Mouse (Mus musculus) forebrain, embryonic 16.5 days (tissue): ENCODE data around the gene Kdm7a. TPM values are rescaled to one million over a fixed set of nuclear protein-coding genes. Genes with fewer than 3 reads are reported as not detected.

Source experiments
- ATAC-seq: fragments of 200-750 bp; cut with Nextera tagmentation; 2 replicates; pipeline ENCODE4 v1.8.0; 2017; ENCODE audit warnings: mild to moderate bottlenecking, moderate library complexity
- H3K27ac ChIP-seq: fragments of 300-500 bp; sonication (generic); 2 replicates; pipeline ENCODE4 v1.5.1; 2014; ENCODE audit warnings: low read length, control low read depth
- H3K27me3 ChIP-seq: fragments of 300-500 bp; sonication (generic); replicated peaks from 2 replicates; pipeline ENCODE4 v1.6.1; 2014; ENCODE audit warnings: low read length; ENCODE audit not compliant: control insufficient read depth, insufficient read depth
- H3K36me3 ChIP-seq: fragments of 300-500 bp; sonication (generic); 2 replicates; pipeline ENCODE4 v1.6.1; 2014; ENCODE audit not compliant: control insufficient read depth, insufficient read depth
- H3K4me1 ChIP-seq: fragments of 300-500 bp; sonication (generic); replicated peaks from 2 replicates; pipeline ENCODE4 v1.6.1; 2014; ENCODE audit warnings: low read length; ENCODE audit not compliant: control insufficient read depth, insufficient read depth
- H3K4me2 ChIP-seq: fragments of 300-500 bp; sonication (generic); 2 replicates; pipeline ENCODE4 v1.6.1; 2014; ENCODE audit warnings: mild to moderate bottlenecking, low read length, control low read depth
- H3K4me3 ChIP-seq: fragments of 300-500 bp; sonication (generic); replicated peaks from 2 replicates; pipeline ENCODE4 v1.5.1; 2014; ENCODE audit warnings: mild to moderate bottlenecking, low read length, control low read depth
- H3K9ac ChIP-seq: fragments of 300-500 bp; sonication (generic); replicated peaks from 2 replicates; pipeline ENCODE4 v1.6.1; 2014; ENCODE audit warnings: low read depth, low read length, control low read depth
- H3K9me3 ChIP-seq: fragments of 300-500 bp; sonication (generic); 2 replicates; pipeline ENCODE4 v1.6.1; 2016; ENCODE audit warnings: low read length; ENCODE audit not compliant: control insufficient read depth
- WGBS: fragments of 180-500 bp; shearing (Covaris S2); extraction: QIAGEN DNeasy Blood & Tissue Kit; methylation state at CpG from one replicate; pipeline ENCODE4 v1.1.7; 2014; 5-methylcytosine and 5-hydroxymethylcytosine counted together
- polyA plus RNA-seq: library from polyadenylated mRNA; unstranded; fragments of >200 nt; fragmentation: Nextera tagmentation; extraction: Ambion mirVana; gene quantifications from 2 replicates; pipeline ENCODE4 v1.2.1, GENCODE M21; 2015

Kdm7a gene
- polyA plus RNA-seq, 1 experiment from 2014 or later: 7.3 TPM

DNA sequence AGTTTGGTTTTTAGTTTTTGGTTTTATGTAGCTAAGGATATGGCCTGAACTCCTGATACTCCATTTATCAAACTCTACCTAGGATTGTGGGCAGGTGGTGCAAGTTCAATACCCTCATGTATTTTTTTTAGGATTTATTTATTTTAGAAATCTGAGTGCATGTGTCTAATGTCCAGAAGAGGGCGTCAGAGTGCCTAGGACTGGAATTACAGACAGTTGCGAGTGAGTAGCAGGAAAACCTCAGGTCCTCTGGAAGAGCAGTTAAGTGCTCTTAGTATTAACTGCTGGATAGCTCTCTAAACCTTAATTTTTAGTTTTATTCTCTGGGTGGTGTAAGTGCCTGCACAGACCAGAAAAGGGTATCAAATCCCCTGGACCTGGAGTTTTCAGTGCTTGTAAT, 19.4 kb downstream of the Kdm7a start:
- Histone ChIP-seq H3K27ac (no peak overlapping the region), H3K4me1 (no peaks in the 10 kb centered on the region), H3K36me3 (no peaks in the 10 kb centered on the region), H3K9ac (no peak overlapping the region), H3K27me3 (no peaks in the 10 kb centered on the region), H3K4me2 (no peak overlapping the region), H3K9me3 (no peaks in the 10 kb centered on the region), H3K4me3 (no peak overlapping the region)
- no peak for ATAC-seq
- 26% methylated on average over 2 of the region's 2 CpGs for WGBS

DNA sequence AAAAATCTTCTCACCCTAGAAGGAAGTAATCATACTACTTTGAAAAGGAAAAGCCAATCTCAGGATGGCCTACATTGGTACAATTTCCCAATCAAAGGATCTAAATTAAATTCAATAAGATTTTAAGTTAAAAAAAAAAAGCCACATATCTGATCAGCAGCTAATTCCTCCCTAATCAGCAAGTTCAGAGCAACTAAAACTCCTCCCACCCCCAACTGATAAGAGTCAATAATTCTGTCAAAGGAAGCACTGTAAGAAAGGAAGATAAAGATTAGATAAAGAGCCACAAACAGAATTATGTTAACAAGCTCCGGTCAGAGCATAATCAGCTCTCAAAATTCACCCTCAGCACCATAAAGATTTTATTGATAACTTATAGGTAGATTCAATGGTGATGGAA, 37.5 kb downstream of the Kdm7a start:
- no peaks in the 10 kb centered on the region for H3K9me3 ChIP-seq

DNA sequence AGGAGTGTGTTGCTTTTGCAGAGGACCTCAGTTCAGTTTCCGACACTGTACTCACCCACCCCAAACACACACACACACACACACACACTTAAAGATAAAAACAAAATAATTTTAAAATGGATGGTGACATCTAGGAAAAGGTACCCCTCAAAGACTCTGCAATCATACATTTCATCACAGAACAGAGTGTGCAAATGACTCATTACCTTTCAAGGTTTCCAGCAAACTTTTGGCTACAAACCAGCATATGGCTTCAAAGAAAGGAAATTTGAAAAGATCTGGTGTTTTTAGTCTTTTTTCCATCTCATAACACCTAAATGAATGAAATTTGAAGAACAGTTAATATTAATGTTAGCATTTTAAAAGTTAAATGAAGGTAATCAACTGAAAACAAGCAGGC, 41.7 kb downstream of the Kdm7a start:
- Histone ChIP-seq H3K9me3 (no peaks in the 10 kb centered on the region), H3K4me2 (no peak overlapping the region)
- 96% methylated on average over 1 of the region's 1 CpGs for WGBS

More for the DNA sequence above, 37.5 kb downstream of the Kdm7a start:
- peaks cover 3% of the 10 kb centered on the region; the same call in 1 of the 2 replicates for H3K36me3 ChIP-seq
- H3K27me3 ChIP-seq: no peaks in the 10 kb centered on the region
- H3K4me1 ChIP-seq: no peaks in the 10 kb centered on the region
- no peak for ATAC-seq
- H3K4me2 ChIP-seq: no peak overlapping the region
- H3K27ac ChIP-seq: no peak overlapping the region
- WGBS: 91% methylated on average over 1 of the region's 1 CpGs
- no peak overlapping the region for H3K9ac ChIP-seq
- no peak overlapping the region for H3K4me3 ChIP-seq

DNA sequence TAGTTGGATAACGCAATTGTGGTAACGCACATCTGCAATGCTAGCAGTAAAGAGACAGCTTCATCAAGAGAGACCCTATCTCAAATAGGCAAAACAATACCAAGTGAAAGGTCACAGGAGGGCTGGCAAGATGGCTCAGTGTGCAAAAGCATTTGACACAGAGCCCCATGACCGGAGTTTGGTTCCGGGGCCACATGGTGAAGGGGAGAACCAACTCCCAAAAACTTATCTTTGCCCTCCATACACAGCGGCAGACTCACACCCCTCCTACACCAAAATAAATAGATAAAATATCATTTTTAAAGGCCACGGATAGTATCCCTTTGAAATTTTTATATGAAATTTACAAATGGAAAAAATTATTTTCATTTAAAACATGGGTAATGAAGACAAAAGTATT, 44.6 kb downstream of the Kdm7a start:
- Histone ChIP-seq H3K36me3 (peaks cover 7% of the 10 kb centered on the region; the same call in 1 of the 2 replicates), H3K4me1 (no peaks in the 10 kb centered on the region), H3K27me3 (no peaks in the 10 kb centered on the region), H3K9ac (no peak overlapping the region), H3K4me2 (no peak overlapping the region), H3K9me3 (no peaks in the 10 kb centered on the region), H3K27ac (no peak overlapping the region), H3K4me3 (no peak overlapping the region)
- ATAC-seq: no peak
- 96% methylated on average over 6 of the region's 6 CpGs for WGBS

More for the DNA sequence above, 41.7 kb downstream of the Kdm7a start:
- H3K4me1 ChIP-seq: no peaks in the 10 kb centered on the region
- H3K4me3 ChIP-seq: no peak overlapping the region
- H3K27ac ChIP-seq: no peak overlapping the region
- H3K36me3 ChIP-seq: peaks cover 7% of the 10 kb centered on the region; the same call in 1 of the 2 replicates
- ATAC-seq: no peak
- no peak overlapping the region for H3K9ac ChIP-seq
- H3K27me3 ChIP-seq: no peaks in the 10 kb centered on the region

DNA sequence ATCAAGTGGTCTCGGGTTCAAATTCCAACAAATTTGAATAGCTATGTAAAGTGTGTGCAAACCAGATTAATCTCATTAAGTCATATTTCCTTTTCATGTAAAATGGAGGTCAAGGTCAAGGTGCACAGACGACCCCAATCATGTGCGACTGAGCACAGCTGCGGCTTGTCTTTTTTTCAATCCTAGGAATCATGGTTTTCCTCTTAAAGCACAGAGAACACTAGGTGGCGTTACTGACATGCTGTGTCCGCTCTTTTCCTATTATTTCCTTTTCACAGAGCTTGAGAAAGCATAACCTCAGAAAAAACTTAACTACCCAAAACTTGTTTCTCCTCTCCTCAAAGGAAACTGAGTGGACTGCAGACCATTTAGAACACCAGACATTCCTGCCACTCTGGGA, 60.5 kb downstream of the Kdm7a start:
- Histone ChIP-seq H3K9ac (no peak overlapping the region), H3K27ac (no peak overlapping the region), H3K4me3 (no peak overlapping the region), H3K4me1 (no peaks in the 10 kb centered on the region), H3K9me3 (no peaks in the 10 kb centered on the region), H3K36me3 (peaks cover 30% of the 10 kb centered on the region), H3K27me3 (no peaks in the 10 kb centered on the region), H3K4me2 (no peak overlapping the region)
- ATAC-seq: no peak
- WGBS: 54% methylated on average over 6 of the region's 6 CpGs

DNA sequence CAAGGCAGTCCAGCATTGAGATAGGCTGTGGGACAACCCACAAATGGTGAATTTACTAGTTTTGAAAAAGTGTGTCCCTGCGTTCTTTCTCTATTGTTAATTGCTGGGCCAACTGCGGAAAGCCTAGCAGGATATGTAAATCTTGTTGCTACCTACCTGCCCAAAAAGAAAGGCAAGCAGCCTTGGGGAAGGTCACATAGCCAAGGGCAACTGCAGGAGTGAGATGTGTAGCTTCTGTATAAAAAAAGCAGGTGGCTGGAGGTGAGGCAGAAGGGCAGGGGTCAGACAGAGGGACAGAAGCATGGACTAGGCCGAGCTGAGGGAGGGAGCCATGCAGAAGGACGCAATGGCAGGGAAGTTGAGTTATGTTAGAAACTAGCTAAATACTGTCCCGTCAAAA, 74.0 kb downstream of the Kdm7a start:
- Histone ChIP-seq H3K27ac (no peak overlapping the region), H3K4me2 (no peak overlapping the region), H3K27me3 (no peaks in the 10 kb centered on the region), H3K9me3 (0 out of 2 replicates have a peak, but pooled peaks cover under 1% of the 10 kb centered on the region), H3K4me3 (no peak overlapping the region), H3K9ac (no peak overlapping the region), H3K36me3 (peaks cover 10% of the 10 kb centered on the region), H3K4me1 (no peaks in the 10 kb centered on the region)
- WGBS: 70% methylated on average over 5 of the region's 5 CpGs
- no peak for ATAC-seq

DNA sequence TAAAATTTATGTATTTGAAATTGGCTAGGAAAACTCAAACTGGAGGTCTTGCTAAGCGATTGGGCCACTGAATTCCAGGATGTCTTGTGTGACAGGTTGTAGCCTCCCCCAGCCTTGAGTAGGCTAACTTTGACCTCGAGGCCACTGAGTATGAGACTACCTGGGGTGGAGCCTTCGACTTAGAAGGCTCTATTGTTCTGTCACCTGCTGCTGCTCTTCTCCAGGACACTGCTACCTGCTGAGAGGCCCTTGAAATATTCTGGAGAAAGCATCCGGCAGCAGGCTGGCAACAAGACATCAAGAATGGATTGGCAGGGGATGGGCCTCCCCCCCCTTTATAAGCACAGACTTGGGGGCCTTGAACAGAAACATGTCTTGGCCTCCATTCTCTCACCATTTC, 75.1 kb downstream of the Kdm7a start:
- H3K9me3 ChIP-seq: 0 out of 2 replicates have a peak, but pooled peaks cover 3% of the 10 kb centered on the region
- 31% methylated on average over 4 of the region's 4 CpGs for WGBS
- H3K27me3 ChIP-seq: no peaks in the 10 kb centered on the region
- ATAC-seq: no peak
- no peak overlapping the region for H3K27ac ChIP-seq
- H3K36me3 ChIP-seq: peaks cover 10% of the 10 kb centered on the region
- no peaks in the 10 kb centered on the region for H3K4me1 ChIP-seq
- no peak overlapping the region for H3K4me2 ChIP-seq
- no peak overlapping the region for H3K4me3 ChIP-seq
- no peak overlapping the region for H3K9ac ChIP-seq

DNA sequence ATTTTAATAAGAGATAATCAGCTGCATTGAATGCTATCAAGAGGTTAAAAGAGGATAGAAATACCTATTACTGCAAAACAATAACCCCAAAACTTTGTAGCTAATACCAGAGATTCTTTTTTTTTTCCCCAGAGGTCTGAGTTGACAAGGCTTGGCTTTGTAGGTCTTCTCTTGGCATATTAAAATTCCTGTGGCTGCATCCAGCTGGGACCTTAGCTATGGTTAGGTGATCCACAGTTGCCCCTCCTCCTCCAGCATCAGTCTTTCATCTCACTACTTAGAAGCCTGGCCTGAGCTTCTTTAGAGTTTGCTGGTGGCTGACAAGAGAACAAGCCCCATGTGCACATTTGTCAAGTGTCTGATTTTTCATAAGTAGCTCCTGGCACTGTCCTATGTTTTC, 81.9 kb downstream of the Kdm7a start:
- Histone ChIP-seq H3K4me1 (no peaks in the 10 kb centered on the region), H3K27ac (no peak overlapping the region), H3K9me3 (0 out of 2 replicates have a peak, but pooled peaks cover 3% of the 10 kb centered on the region), H3K4me2 (no peak overlapping the region), H3K4me3 (no peak overlapping the region), H3K27me3 (no peaks in the 10 kb centered on the region), H3K36me3 (no peaks in the 10 kb centered on the region), H3K9ac (no peak overlapping the region)
- no peak for ATAC-seq

DNA sequence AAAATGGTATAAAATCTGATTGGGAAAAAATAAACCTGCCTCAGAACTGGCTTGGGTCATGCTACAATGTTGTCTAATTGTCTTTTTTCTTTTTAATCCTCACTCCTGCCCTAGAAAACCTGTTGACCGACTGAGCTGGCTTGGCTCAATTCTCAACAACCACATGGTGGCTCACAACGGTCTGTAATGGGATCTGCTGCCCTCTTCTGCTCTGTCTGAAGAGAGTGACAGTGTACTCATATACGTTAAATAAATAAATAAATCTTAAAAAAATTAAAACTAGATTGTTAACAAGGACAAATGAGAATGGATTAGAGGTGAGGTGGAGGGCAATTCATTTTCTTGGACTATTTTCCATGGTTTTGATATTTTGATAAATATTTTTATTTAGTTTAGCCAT, 85.9 kb downstream of the Kdm7a start:
- Histone ChIP-seq H3K27ac (no peak overlapping the region), H3K4me2 (no peak overlapping the region), H3K9me3 (peaks cover 4% of the 10 kb centered on the region), H3K4me1 (peaks cover 4% of the 10 kb centered on the region), H3K36me3 (no peaks in the 10 kb centered on the region), H3K27me3 (peaks cover 23% of the 10 kb centered on the region), H3K4me3 (no peak overlapping the region), H3K9ac (no peak overlapping the region)
- WGBS: 66% methylated on average over 3 of the region's 3 CpGs
- no peak for ATAC-seq

DNA sequence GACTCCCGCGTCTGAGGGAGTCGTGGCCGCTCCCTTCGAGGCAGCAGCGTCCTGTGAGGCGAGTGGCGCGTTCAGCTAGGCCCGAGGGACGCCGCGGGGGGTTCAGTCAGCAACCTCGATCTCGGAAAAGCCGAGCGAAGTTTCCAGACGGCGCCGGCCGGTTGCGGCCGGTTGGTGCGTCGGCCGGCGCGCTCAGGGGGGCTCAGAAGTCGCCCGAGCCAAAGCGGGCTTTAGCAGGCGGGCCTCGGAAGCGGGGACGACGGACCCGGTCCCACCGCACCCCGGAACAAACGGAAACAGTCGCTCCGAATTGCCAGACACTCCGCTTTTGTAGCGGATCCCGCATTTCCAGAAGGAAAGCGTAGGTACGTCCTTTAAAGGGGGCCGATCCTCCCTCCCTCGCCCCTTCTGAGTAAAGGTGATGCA, 88.1 kb downstream of the Kdm7a start:
- Histone ChIP-seq H3K9me3 (peaks cover 4% of the 10 kb centered on the region), H3K4me1 (peaks cover 4% of the 10 kb centered on the region), H3K4me3 (peak overlapping the region; percentile 74), H3K36me3 (no peaks in the 10 kb centered on the region), H3K27ac (no peak overlapping the region), H3K9ac (peak overlapping the region; percentile 66), H3K4me2 (peak overlapping the region; percentile 75), H3K27me3 (peaks cover 26% of the 10 kb centered on the region)
- ATAC-seq: 0 out of 2 replicates have a peak, but pooled peaks have one; percentile 14
- WGBS: 11% methylated on average over 49 of the region's 49 CpGs
